Mouse (Mus musculus) intestine, postnatal 0 days (tissue): ENCODE results near the gene Tmem212. TPM values are rescaled to one million over a fixed set of nuclear protein-coding genes. Genes with fewer than 3 reads are reported as not detected.

Experiments used
- ATAC-seq: fragments of 200-750 bp; cut with Nextera tagmentation; 2 replicates; pipeline ENCODE4 v1.8.0; 2017; ENCODE audit warnings: mild to moderate bottlenecking, moderate TSS enrichment, moderate library complexity
- H3K27ac ChIP-seq: fragments of 300-500 bp; sonication (generic); 2 replicates; pipeline ENCODE4 v1.5.1; 2014; ENCODE audit warnings: mild to moderate bottlenecking, low read depth, low read length, moderate library complexity
- H3K27me3 ChIP-seq: fragments of 300-500 bp; sonication (generic); replicated peaks from 2 replicates; pipeline ENCODE4 v1.6.1; 2014; ENCODE audit warnings: low read length, mixed read lengths; ENCODE audit not compliant: control insufficient read depth, insufficient read depth
- H3K36me3 ChIP-seq: fragments of 300-500 bp; sonication (generic); 2 replicates; pipeline ENCODE4 v1.6.1; 2014; ENCODE audit warnings: mild to moderate bottlenecking, moderate library complexity; ENCODE audit not compliant: control insufficient read depth, insufficient read depth
- H3K4me1 ChIP-seq: fragments of 300-500 bp; sonication (generic); replicated peaks from 2 replicates; pipeline ENCODE4 v1.6.1; 2014; ENCODE audit warnings: antibody characterized with exemption, low read length, mixed read lengths; ENCODE audit not compliant: control insufficient read depth, insufficient read depth
- H3K4me2 ChIP-seq: fragments of 300-500 bp; sonication (generic); replicated peaks from 2 replicates; pipeline ENCODE4 v1.6.1; 2014; ENCODE audit warnings: low read depth, mild to moderate bottlenecking, moderate library complexity
- H3K4me3 ChIP-seq: fragments of 300-500 bp; sonication (generic); 2 replicates; pipeline ENCODE4 v1.5.1; 2014; ENCODE audit warnings: low read depth, low read length
- H3K9ac ChIP-seq: fragments of 300-500 bp; sonication (generic); 2 replicates; pipeline ENCODE4 v1.6.1; 2014; ENCODE audit warnings: mild to moderate bottlenecking, low read depth, low read length
- H3K9me3 ChIP-seq: fragments of 300-500 bp; sonication (generic); 2 replicates; pipeline ENCODE4 v1.6.1; 2016; ENCODE audit warnings: mixed run types; ENCODE audit not compliant: control insufficient read depth
- CTCF ChIP-seq: sonication (generic); IDR thresholded peaks from 2 replicates; pipeline ENCODE4 v1.5.1; 2016; ENCODE audit warnings: low read depth, mild to moderate bottlenecking, control low read depth, antibody characterized with exemption, moderate library complexity
- WGBS: fragments of 180-500 bp; shearing (Covaris S2); extraction: QIAGEN DNeasy Blood & Tissue Kit; methylation state at CpG from one replicate; pipeline ENCODE4 v1.1.7; 2014; 5-methylcytosine and 5-hydroxymethylcytosine counted together
- polyA plus RNA-seq: library from polyadenylated mRNA; unstranded; fragments of >200 nt; fragmentation: Nextera tagmentation; extraction: Ambion mirVana; gene quantifications from 2 replicates; pipeline ENCODE4 v1.2.1, GENCODE M21; 2015

The Tmem212 gene
- polyA plus RNA-seq, 1 experiment from 2014 or later: 0.29 TPM

DNA sequence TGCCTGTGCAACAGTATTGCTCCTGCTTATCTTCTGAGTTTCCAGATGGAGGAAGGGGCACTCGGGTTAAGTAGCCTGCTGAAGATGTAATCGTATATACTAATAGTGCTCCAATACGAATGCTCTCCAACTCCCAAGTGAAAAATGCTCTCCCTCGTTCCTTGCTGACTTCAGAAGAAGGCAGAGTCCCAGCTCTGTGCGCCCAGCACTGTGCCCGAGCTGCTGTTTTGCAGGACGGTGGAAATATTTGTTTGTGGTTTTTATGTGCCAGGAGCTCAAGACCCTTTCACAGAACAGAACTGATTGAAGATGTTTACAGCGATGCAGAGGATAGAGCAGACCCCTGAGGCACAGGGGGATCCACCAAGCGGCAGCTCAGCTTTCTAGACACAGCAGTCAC is 55.9 kb downstream of the Tmem212 start:
- no peaks in the 10 kb centered on the region for H3K9me3 ChIP-seq
- H3K9ac ChIP-seq: no peak overlapping the region
- H3K27ac ChIP-seq: no peak overlapping the region
- ATAC-seq: no peak
- no peaks in the 10 kb centered on the region for H3K36me3 ChIP-seq
- H3K4me1 ChIP-seq: no peaks in the 10 kb centered on the region
- no peak overlapping the region for H3K4me3 ChIP-seq
- peak overlapping the region; percentile 13; the same call in 1 of the 2 replicates for H3K4me2 ChIP-seq
- no peak for TF ChIP-seq CTCF
- WGBS: 56% methylated on average over 9 of the region's 9 CpGs
- no peaks in the 10 kb centered on the region for H3K27me3 ChIP-seq

- H3K4me3 ChIP-seq: no peak overlapping the region
These were observed 56.4 kb downstream of the Tmem212 start for GRCm38 (mm10) chr3:27839795-27840194.

DNA sequence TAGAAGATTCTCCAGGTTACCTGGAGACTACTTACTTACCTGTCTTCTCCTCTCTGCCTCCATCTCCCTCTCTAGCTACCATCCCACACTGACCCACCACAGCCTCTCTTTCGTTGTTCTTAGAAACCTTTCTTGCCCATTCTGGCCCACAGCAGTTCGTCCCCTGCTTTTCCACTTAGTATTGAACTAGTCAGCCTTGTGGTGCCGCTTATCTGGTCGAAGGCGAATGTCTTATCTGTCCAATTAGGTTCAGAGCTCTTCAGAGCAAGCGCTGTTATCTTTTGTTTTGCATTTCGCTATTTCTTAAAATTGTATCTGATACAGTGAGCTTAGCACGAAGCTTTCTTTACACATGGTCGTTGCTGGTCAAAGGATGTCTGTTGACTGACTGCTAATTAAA is 56.9 kb downstream of the Tmem212 start:
- WGBS: 67% methylated on average over 9 of the region's 9 CpGs
- ATAC-seq: no peak
- no peak for TF ChIP-seq CTCF
- H3K36me3 ChIP-seq: no peaks in the 10 kb centered on the region
- no peak overlapping the region for H3K27ac ChIP-seq
- no peaks in the 10 kb centered on the region for H3K27me3 ChIP-seq
- no peak overlapping the region for H3K4me3 ChIP-seq
- H3K9me3 ChIP-seq: no peaks in the 10 kb centered on the region
- no peak overlapping the region for H3K9ac ChIP-seq
- H3K4me1 ChIP-seq: no peaks in the 10 kb centered on the region
- no peak overlapping the region for H3K4me2 ChIP-seq

More at GRCm38 (mm10) chr3:27839795-27840194, 56.4 kb downstream of the Tmem212 start:
- Histone ChIP-seq H3K36me3 (no peaks in the 10 kb centered on the region), H3K9me3 (no peaks in the 10 kb centered on the region), H3K9ac (no peak overlapping the region), H3K27ac (no peak overlapping the region), H3K27me3 (no peaks in the 10 kb centered on the region), H3K4me1 (no peaks in the 10 kb centered on the region), H3K4me2 (peak overlapping the region; percentile 13; the same call in 1 of the 2 replicates)
- WGBS: 40% methylated on average over 3 of the region's 3 CpGs
- TF ChIP-seq CTCF: no peak
- no peak for ATAC-seq

DNA sequence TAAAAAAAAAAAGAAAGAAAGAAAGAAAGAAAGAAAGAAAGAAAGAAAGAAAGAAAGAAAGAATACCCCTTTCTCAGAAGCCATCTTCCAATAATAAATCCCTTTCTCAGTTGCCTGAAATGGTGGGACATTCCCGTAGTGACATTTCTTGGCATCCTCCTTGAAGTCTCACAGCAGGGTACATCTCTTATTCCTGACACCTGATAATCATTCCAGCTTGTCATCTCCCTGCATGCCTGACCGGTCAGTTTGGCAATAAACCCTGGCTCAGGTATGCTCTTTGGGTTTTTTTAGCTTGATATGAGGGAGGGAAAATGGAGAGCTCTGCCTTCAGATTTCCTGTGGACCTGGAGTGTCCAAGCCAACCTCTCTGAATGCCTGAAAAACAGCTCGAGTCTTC is 59.9 kb downstream of the Tmem212 start:
- H3K4me1 ChIP-seq: no peaks in the 10 kb centered on the region
- H3K4me2 ChIP-seq: no peak overlapping the region
- H3K9me3 ChIP-seq: no peaks in the 10 kb centered on the region
- no peak overlapping the region for H3K4me3 ChIP-seq
- WGBS: 77% methylated on average over 3 of the region's 3 CpGs
- TF ChIP-seq CTCF: no peak
- no peaks in the 10 kb centered on the region for H3K27me3 ChIP-seq
- no peaks in the 10 kb centered on the region for H3K36me3 ChIP-seq
- H3K9ac ChIP-seq: no peak overlapping the region
- no peak overlapping the region for H3K27ac ChIP-seq
- no peak for ATAC-seq

- no peak for ATAC-seq
- Histone ChIP-seq H3K9me3 (no peaks in the 10 kb centered on the region), H3K9ac (no peak overlapping the region), H3K27ac (no peak overlapping the region), H3K4me3 (no peak overlapping the region), H3K27me3 (no peaks in the 10 kb centered on the region), H3K36me3 (no peaks in the 10 kb centered on the region), H3K4me2 (no peak overlapping the region), H3K4me1 (no peaks in the 10 kb centered on the region)
- 96% methylated on average over 8 of the region's 8 CpGs for WGBS
- no peak for TF ChIP-seq CTCF
These were observed 60.4 kb downstream of the Tmem212 start for GRCm38 (mm10) chr3:27835786-27836185.

DNA sequence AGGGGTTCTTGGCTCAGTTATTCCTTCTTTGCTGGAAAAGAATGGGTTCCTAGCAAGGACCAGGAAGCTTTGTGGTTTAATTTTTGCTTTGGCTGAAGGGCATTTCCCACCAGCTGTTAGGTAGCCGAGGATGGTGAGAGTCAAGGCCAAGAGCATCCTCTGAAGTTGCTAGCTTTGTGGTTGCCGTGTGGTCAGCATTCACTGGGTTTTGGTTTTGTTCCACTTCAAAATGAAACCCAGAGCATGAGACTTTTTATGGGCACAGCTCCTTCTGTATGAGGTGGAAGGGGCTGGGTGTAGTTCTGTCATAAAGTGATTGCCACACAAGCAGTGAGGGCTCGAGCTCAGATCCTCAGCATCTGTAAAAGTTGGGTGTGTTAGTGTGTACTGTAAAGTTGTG is 67.4 kb downstream of the Tmem212 start:
- ATAC-seq: no peak
- Histone ChIP-seq H3K4me1 (no peaks in the 10 kb centered on the region), H3K9me3 (no peaks in the 10 kb centered on the region), H3K27ac (no peak overlapping the region), H3K4me2 (no peak overlapping the region), H3K9ac (no peak overlapping the region), H3K27me3 (no peaks in the 10 kb centered on the region), H3K36me3 (no peaks in the 10 kb centered on the region), H3K4me3 (no peak overlapping the region)
- 68% methylated on average over 3 of the region's 3 CpGs for WGBS
- TF ChIP-seq CTCF: no peak

- 92% methylated on average over 3 of the region's 3 CpGs for WGBS
- Histone ChIP-seq H3K9me3 (no peaks in the 10 kb centered on the region), H3K4me2 (no peak overlapping the region), H3K4me3 (no peak overlapping the region), H3K9ac (no peak overlapping the region), H3K27me3 (no peaks in the 10 kb centered on the region), H3K4me1 (no peaks in the 10 kb centered on the region), H3K27ac (no peak overlapping the region), H3K36me3 (no peaks in the 10 kb centered on the region)
- TF ChIP-seq CTCF: no peak
- ATAC-seq: no peak
These were observed 68.9 kb downstream of the Tmem212 start for GRCm38 (mm10) chr3:27827236-27827635.
